Mouse (Mus musculus) E14TG2a.4 (cell line): Measurements from ENCODE around the gene Tubb1.
A peak's percentile ranks its signal among the peaks of the same experiment; 100 is the strongest.

Experiments used
- H3K27me3 ChIP-seq: 2 replicates; pipeline ENCODE4 v1.6.1; 2014; ENCODE audit warnings: low read length, control low read depth; ENCODE audit not compliant: insufficient read depth
- H3K36me3 ChIP-seq: 2 replicates; pipeline ENCODE4 v1.6.1; 2014; ENCODE audit warnings: low read length, control low read depth; ENCODE audit not compliant: insufficient read depth
- H3K4me1 ChIP-seq: replicated peaks from 2 replicates; pipeline ENCODE4 v1.6.1; 2014; ENCODE audit warnings: low read depth, low read length, control low read depth
- H3K4me3 ChIP-seq: replicated peaks from 2 replicates; pipeline ENCODE4 v1.5.1; 2014; ENCODE audit warnings: mild to moderate bottlenecking, low read length
- H3K9me3 ChIP-seq: 2 replicates; pipeline ENCODE4 v1.6.1; 2014; ENCODE audit warnings: low read length, control low read depth
- CTCF ChIP-seq: conservative IDR thresholded peaks from 2 replicates; pipeline ENCODE4 v1.5.1; 2014; ENCODE audit warnings: low read length
- NANOG ChIP-seq: IDR thresholded peaks from 2 replicates; pipeline ENCODE4 v1.6.1; 2014; ENCODE audit warnings: borderline replicate concordance, low read length, mixed read lengths
- POU5F1 ChIP-seq: IDR thresholded peaks from 2 replicates; pipeline ENCODE4 v1.6.1; 2014; ENCODE audit warnings: low read length, borderline replicate concordance

The Tubb1 gene

GRCm38 (mm10) chr2:174446905-174447304 is 3.6 kb upstream of the Tubb1 start:
- TF ChIP-seq POU5F1 = no peak
- no peak for TF ChIP-seq CTCF
- no peak for TF ChIP-seq NANOG
- no peaks in the 10 kb centered on the region for H3K36me3 ChIP-seq
- H3K4me1 ChIP-seq = peaks cover 12% of the 10 kb centered on the region
- no peak overlapping the region for H3K4me3 ChIP-seq
- peaks cover 48% of the 10 kb centered on the region for H3K27me3 ChIP-seq
- no peaks in the 10 kb centered on the region for H3K9me3 ChIP-seq

GRCm38 (mm10) chr2:174448405-174448804 is 2.1 kb upstream of the Tubb1 start:
- no peaks in the 10 kb centered on the region for H3K9me3 ChIP-seq
- no peak overlapping the region for H3K4me3 ChIP-seq
- H3K27me3 ChIP-seq = peaks cover 43% of the 10 kb centered on the region
- peaks cover 7% of the 10 kb centered on the region for H3K4me1 ChIP-seq
- no peaks in the 10 kb centered on the region for H3K36me3 ChIP-seq
- no peak for TF ChIP-seq NANOG
- no peak for TF ChIP-seq POU5F1
- no peak for TF ChIP-seq CTCF

GRCm38 (mm10) chr2:174453681-174454080 is 3.2 kb downstream of the Tubb1 start:
- H3K36me3 ChIP-seq = no peaks in the 10 kb centered on the region

GRCm38 (mm10) chr2:174459365-174459764 is 8.9 kb downstream of the Tubb1 start:
- TF ChIP-seq NANOG (no peak), POU5F1 (no peak), CTCF (no peak)
- Histone ChIP-seq H3K4me3 (no peak overlapping the region), H3K4me1 (peaks cover 19% of the 10 kb centered on the region), H3K36me3 (peaks cover 35% of the 10 kb centered on the region), H3K27me3 (0 out of 2 replicates have a peak, but pooled peaks cover 5% of the 10 kb centered on the region), H3K9me3 (peaks cover 8% of the 10 kb centered on the region; the same call in 1 of the 2 replicates)

More at GRCm38 (mm10) chr2:174453681-174454080, 3.2 kb downstream of the Tubb1 start:
- Histone ChIP-seq H3K9me3 (peaks cover 8% of the 10 kb centered on the region; the same call in 1 of the 2 replicates), H3K4me1 (peaks cover 7% of the 10 kb centered on the region), H3K27me3 (0 out of 2 replicates have a peak, but pooled peaks cover 9% of the 10 kb centered on the region), H3K4me3 (no peak overlapping the region)
- TF ChIP-seq CTCF (no peak), NANOG (no peak), POU5F1 (no peak)

GRCm38 (mm10) chr2:174463370-174463769 is 12.9 kb downstream of the Tubb1 start:
- Histone ChIP-seq H3K4me1 (peaks cover 25% of the 10 kb centered on the region), H3K36me3 (peaks cover 73% of the 10 kb centered on the region), H3K9me3 (no peaks in the 10 kb centered on the region), H3K27me3 (no peaks in the 10 kb centered on the region), H3K4me3 (peak overlapping the region; percentile 91)
- TF ChIP-seq POU5F1 = no peak
- TF ChIP-seq NANOG = no peak

GRCm38 (mm10) chr2:174463789-174464523 is 13.5 kb downstream of the Tubb1 start, which contains the start of gene Atp5e:
Gene Atp5e, minus strand, starts transcription at chr2:174464105.
- Histone ChIP-seq H3K27me3 (no peaks in the 10 kb centered on the region), H3K36me3 (peaks cover 79% of the 10 kb centered on the region), H3K4me3 (peak within 1 kb of the TSS; percentile 91), H3K9me3 (no peaks in the 10 kb centered on the region), H3K4me1 (peaks cover 31% of the 10 kb centered on the region)
- no peak for TF ChIP-seq NANOG
- no peak for TF ChIP-seq POU5F1
- TF ChIP-seq CTCF = no peak

GRCm38 (mm10) chr2:174470333-174470732 is 19.8 kb downstream of the Tubb1 start:
- Histone ChIP-seq H3K4me1 (peaks cover 47% of the 10 kb centered on the region), H3K27me3 (no peaks in the 10 kb centered on the region), H3K4me3 (no peak overlapping the region), H3K9me3 (no peaks in the 10 kb centered on the region), H3K36me3 (peaks cover 61% of the 10 kb centered on the region)
- TF ChIP-seq NANOG = no peak
- TF ChIP-seq CTCF = no peak
- TF ChIP-seq POU5F1 = no peak

- Histone ChIP-seq H3K36me3 (peaks cover 55% of the 10 kb centered on the region), H3K4me1 (peaks cover 47% of the 10 kb centered on the region), H3K9me3 (no peaks in the 10 kb centered on the region), H3K27me3 (no peaks in the 10 kb centered on the region), H3K4me3 (no peak overlapping the region)
- TF ChIP-seq NANOG = no peak
- TF ChIP-seq POU5F1 = no peak
- no peak for TF ChIP-seq CTCF
Measured at GRCm38 (mm10) chr2:174470786-174471405, 20.4 kb downstream of the Tubb1 start.

- H3K9me3 ChIP-seq = no peaks in the 10 kb centered on the region
- TF ChIP-seq NANOG (no peak), POU5F1 (no peak), CTCF (no peak)
- H3K36me3 ChIP-seq = peaks cover 40% of the 10 kb centered on the region
- H3K4me1 ChIP-seq = peaks cover 47% of the 10 kb centered on the region
- peak overlapping the region; percentile 90 for H3K4me3 ChIP-seq
- H3K27me3 ChIP-seq = 0 out of 2 replicates have a peak, but pooled peaks cover 3% of the 10 kb centered on the region
Measured at GRCm38 (mm10) chr2:174472407-174472806, 21.9 kb downstream of the Tubb1 start.
